Mouse (Mus musculus) neural tube, embryonic 12.5 days (tissue): ENCODE measurements around the gene Spatc1l. TPM values are rescaled to one million over a fixed set of nuclear protein-coding genes. Genes with fewer than 3 reads are reported as not detected.
A peak's percentile ranks its signal among the peaks of the same experiment; 100 is the strongest.

Experiments
- ATAC-seq: fragments of 200-750 bp; cut with Nextera tagmentation; 2 replicates; pipeline ENCODE4 v1.8.0; 2017; ENCODE audit warnings: low read depth, mild to moderate bottlenecking, moderate TSS enrichment, moderate library complexity; ENCODE audit not compliant: low FRiP score
- H3K27ac ChIP-seq: fragments of 300-500 bp; sonication (generic); 2 replicates; pipeline ENCODE4 v1.5.1; 2016
- H3K27me3 ChIP-seq: fragments of 300-500 bp; sonication (generic); replicated peaks from 2 replicates; pipeline ENCODE4 v1.6.1; 2016; ENCODE audit warnings: mild to moderate bottlenecking
- H3K36me3 ChIP-seq: fragments of 300-500 bp; sonication (generic); 2 replicates; pipeline ENCODE4 v1.6.1; 2016; ENCODE audit warnings: mild to moderate bottlenecking
- H3K4me1 ChIP-seq: fragments of 300-500 bp; sonication (generic); 2 replicates; pipeline ENCODE4 v1.6.1; 2016
- H3K4me2 ChIP-seq: fragments of 300-500 bp; sonication (generic); replicated peaks from 2 replicates; pipeline ENCODE4 v1.6.1; 2016; ENCODE audit warnings: mild to moderate bottlenecking
- H3K4me3 ChIP-seq: fragments of 300-500 bp; sonication (generic); 2 replicates; pipeline ENCODE4 v1.5.1; 2016
- H3K9ac ChIP-seq: fragments of 300-500 bp; sonication (generic); 2 replicates; pipeline ENCODE4 v1.6.1; 2016; ENCODE audit warnings: mild to moderate bottlenecking
- H3K9me3 ChIP-seq: fragments of 300-500 bp; sonication (generic); 2 replicates; pipeline ENCODE4 v1.6.1; 2016; ENCODE audit warnings: mild to moderate bottlenecking
- WGBS: fragments of 180-500 bp; shearing (Covaris S2); methylation state at CpG from one replicate; pipeline ENCODE4 v1.1.7; 2016; 5-methylcytosine and 5-hydroxymethylcytosine counted together
- polyA plus RNA-seq: library from polyadenylated mRNA; unstranded; fragments of >200 nt; fragmentation: Nextera tagmentation; extraction: Ambion mirVana; gene quantifications from 2 replicates; pipeline ENCODE4 v1.2.1, GENCODE M21; 2016

Gene Spatc1l
- polyA plus RNA-seq, result not detected in 2 replicates

DNA sequence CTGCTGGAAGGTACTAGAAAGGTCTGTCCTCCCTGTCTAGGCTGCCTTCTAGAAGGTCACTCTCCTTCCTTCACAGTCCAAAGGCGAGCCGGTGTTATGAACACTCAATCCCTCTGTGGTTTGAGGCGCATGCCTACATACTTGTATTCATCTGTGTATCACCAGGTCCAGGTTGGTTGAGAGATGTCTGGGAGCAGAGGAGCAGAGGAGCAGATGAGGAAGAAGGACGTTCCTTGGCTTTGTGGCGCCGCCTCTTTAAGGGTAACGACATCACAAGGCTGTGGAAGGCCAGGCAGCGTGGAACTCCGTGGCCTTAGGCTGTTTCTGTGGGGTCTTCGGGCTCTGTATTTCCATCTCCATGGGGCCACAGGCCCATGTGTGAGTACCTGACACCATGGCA lies at the start of gene Spatc1l:
Gene Spatc1l (plus strand): TSS at position 301 of the 400 bp plus-strand sequence.
- Histone ChIP-seq H3K4me3 (no peak within 1 kb of the TSS), H3K27ac (no peak within 1 kb of the TSS), H3K4me1 (no peaks in the 10 kb centered on the region), H3K4me2 (no peak within 1 kb of the TSS), H3K36me3 (no peaks in the 10 kb centered on the region), H3K9ac (no peak within 1 kb of the TSS), H3K9me3 (no peaks in the 10 kb centered on the region), H3K27me3 (no peaks in the 10 kb centered on the region)
- 88% methylated on average over 10 of the region's 10 CpGs for WGBS
- ATAC-seq, result no peak

DNA sequence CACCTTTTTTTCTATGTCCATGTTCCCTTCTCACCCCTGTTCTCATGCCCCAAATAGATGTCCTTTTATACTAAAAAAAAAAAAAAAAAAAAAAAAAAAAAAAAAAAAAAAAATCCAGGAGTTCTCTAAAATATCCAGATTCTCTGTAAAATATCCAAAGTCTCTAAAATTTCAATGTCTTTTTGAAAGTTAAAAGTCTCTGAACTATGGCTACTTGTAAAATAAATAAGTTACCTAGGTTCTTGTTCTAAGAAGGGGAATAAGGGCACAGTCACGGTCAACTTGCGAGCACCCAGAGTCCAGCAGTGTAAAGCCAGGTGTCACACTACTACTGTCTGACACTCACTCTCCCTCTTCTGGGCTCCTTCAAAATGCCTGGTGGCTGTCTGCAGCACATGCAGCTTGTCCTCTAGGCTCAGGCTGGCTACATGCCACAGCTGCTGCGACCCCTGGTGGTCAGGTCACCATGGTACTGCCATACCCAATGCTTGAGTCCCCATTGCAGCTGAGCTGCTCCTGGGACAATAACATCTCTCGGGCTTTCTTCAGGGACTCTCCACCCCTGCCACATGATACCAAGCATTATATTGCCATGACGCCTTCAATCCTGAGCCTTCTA lies 49.0 kb upstream of the Spatc1l start:
- Histone ChIP-seq H3K36me3 (peaks cover 80% of the 10 kb centered on the region), H3K4me1 (no peaks in the 10 kb centered on the region)
- 46% methylated on average over 5 of the region's 5 CpGs for WGBS

DNA sequence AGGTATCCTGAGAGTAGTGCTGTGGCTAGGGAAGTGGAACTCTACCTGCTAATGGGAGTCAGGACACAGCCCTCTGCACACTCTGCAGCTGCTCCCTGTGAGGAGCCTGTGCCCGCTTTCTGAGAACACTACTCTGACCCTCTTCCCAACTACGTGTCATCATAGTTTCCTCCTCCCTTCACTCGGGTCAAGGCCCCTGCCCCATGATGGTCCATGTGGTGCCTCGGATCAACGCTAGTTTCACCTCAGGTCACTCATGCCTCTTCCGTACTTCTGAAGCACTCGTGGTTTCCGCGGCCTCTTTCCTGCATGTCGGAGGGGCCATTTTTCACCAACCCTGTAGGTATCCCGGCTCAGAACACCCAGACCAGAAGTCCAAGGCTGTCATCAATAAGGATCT lies 31.1 kb upstream of the Spatc1l start:
- Histone ChIP-seq H3K9ac (peak overlapping the region; percentile 71; the same call in 1 of the 2 replicates), H3K9me3 (no peaks in the 10 kb centered on the region), H3K4me3 (peak overlapping the region; percentile 65), H3K27me3 (no peaks in the 10 kb centered on the region), H3K27ac (no peak overlapping the region), H3K4me2 (peak overlapping the region; percentile 82), H3K4me1 (peaks cover 24% of the 10 kb centered on the region), H3K36me3 (peaks cover 28% of the 10 kb centered on the region)
- no peak; the same call in 1 of the 2 replicates for ATAC-seq
- WGBS, result 4% methylated on average over 11 of the region's 11 CpGs

More for the DNA sequence above, 49.0 kb upstream of the Spatc1l start:
- no peak overlapping the region for H3K27ac ChIP-seq
- H3K27me3 ChIP-seq, result no peaks in the 10 kb centered on the region
- 0 out of 2 replicates have a peak, but pooled peaks cover 7% of the 10 kb centered on the region for H3K9me3 ChIP-seq
- peak; percentile 74; the same call in 1 of the 2 replicates for ATAC-seq
- H3K9ac ChIP-seq, result no peak overlapping the region
- no peak overlapping the region for H3K4me3 ChIP-seq
- H3K4me2 ChIP-seq, result no peak overlapping the region

DNA sequence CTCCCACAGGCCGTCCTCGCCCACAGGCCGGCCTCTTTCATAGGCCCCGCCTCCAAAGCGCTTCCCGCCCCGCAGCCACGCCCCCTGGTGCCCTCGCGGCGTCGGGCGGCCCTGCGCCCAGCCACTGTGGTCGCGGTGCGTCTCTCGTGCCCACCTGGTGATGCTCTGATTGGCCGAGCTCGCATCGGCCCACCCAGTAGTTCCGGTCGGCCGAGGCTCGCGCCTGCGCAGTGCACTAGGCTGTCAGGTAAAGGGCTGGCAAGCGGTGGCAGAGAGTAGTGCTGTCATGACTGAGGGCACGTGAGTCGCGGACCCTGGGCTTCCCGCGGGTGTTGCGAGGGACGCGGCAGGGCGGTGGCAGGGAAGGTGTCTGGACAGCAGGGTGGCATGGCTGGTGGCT lies 30.7 kb upstream of the Spatc1l start, which contains the start of gene Lss:
Gene Lss (plus strand): TSS at position 214 of the 400 bp plus-strand sequence.
- H3K27ac ChIP-seq, result peak within 1 kb of the TSS; percentile 51; the same call in 1 of the 2 replicates
- ATAC-seq, result peak; percentile 99
- H3K9ac ChIP-seq, result peak within 1 kb of the TSS; percentile 71
- peak within 1 kb of the TSS; percentile 82 for H3K4me2 ChIP-seq
- no peaks in the 10 kb centered on the region for H3K27me3 ChIP-seq
- H3K36me3 ChIP-seq, result peaks cover 32% of the 10 kb centered on the region
- H3K4me3 ChIP-seq, result peak within 1 kb of the TSS; percentile 65
- no peaks in the 10 kb centered on the region for H3K9me3 ChIP-seq
- peaks cover 24% of the 10 kb centered on the region for H3K4me1 ChIP-seq
- under 1% methylated on average over 37 of the region's 37 CpGs for WGBS

DNA sequence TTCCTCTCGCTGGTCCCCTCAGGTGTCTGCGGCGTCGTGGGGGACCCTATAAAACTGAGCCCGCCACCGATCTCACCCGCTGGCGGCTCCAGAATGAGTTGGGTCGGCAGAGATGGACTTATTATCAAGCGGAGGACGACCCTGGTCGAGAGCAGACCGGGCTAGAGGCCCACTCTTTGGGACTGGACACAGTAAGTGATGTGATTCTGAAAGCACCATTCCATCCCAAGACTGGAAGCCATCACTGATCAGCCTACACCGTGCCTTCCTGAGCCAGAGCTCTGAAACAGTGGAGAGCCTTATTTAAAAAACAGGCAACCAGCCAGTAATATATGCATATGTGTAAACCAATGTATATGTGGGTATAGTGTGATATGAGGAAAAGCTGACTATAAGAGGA lies 30.2 kb upstream of the Spatc1l start:
- H3K27me3 ChIP-seq, result no peaks in the 10 kb centered on the region
- H3K36me3 ChIP-seq, result peaks cover 37% of the 10 kb centered on the region
- peak overlapping the region; percentile 82 for H3K4me2 ChIP-seq
- peak; percentile 37 for ATAC-seq
- no peaks in the 10 kb centered on the region for H3K9me3 ChIP-seq
- H3K9ac ChIP-seq, result peak overlapping the region; percentile 71
- H3K4me3 ChIP-seq, result peak overlapping the region; percentile 65
- WGBS, result 2% methylated on average over 14 of the region's 14 CpGs
- H3K27ac ChIP-seq, result peak overlapping the region; percentile 51; the same call in 1 of the 2 replicates
- H3K4me1 ChIP-seq, result peaks cover 24% of the 10 kb centered on the region

DNA sequence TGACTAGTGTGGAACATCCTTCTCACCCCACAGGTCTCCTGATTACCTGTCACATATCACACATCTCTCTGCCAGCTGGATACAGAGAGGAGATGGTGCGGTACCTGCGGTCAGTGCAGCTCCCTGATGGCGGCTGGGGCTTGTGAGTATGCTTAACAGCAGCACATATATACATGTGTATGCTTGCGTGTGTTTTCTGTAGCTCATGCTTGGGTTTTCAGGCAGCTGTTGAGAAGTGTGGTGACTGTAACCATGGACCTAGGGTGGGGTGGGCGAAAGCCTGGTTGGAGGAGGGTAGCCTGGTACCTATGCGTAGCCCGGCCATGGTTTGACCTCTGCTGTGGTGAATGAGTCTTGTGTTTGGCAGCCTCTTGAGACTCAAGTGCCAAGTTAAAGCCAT lies 26.5 kb upstream of the Spatc1l start:
- ATAC-seq, result no peak
- Histone ChIP-seq H3K27me3 (no peaks in the 10 kb centered on the region), H3K4me3 (no peak overlapping the region), H3K4me1 (peaks cover 23% of the 10 kb centered on the region), H3K36me3 (peaks cover 70% of the 10 kb centered on the region), H3K27ac (no peak overlapping the region), H3K4me2 (no peak overlapping the region), H3K9me3 (no peaks in the 10 kb centered on the region), H3K9ac (no peak overlapping the region)
- WGBS, result 97% methylated on average over 7 of the region's 7 CpGs

DNA sequence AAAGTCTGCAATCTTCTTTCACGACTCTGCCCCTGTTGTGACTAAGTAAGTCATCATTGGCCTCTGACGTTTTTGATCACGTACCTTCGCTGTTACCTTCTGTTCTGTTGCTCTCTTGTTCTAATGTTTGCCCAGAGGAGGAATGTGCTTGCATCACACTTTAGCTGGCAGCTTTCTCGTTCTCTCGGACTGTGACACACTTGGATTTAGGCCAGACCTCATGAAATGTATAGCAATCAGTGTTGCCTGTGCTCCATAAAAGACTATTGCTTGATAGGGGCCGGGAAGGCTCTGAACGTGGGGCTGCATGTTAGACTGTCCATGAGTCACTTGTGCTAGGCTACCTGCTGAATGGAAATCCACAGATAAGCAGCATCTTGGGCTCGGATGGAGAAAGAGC lies 24.5 kb upstream of the Spatc1l start:
- no peak for ATAC-seq
- Histone ChIP-seq H3K9me3 (no peaks in the 10 kb centered on the region), H3K4me3 (no peak overlapping the region), H3K36me3 (peaks cover 91% of the 10 kb centered on the region), H3K27ac (no peak overlapping the region), H3K9ac (no peak overlapping the region), H3K27me3 (no peaks in the 10 kb centered on the region), H3K4me2 (no peak overlapping the region), H3K4me1 (peaks cover 11% of the 10 kb centered on the region)
- WGBS, result 90% methylated on average over 9 of the region's 9 CpGs

DNA sequence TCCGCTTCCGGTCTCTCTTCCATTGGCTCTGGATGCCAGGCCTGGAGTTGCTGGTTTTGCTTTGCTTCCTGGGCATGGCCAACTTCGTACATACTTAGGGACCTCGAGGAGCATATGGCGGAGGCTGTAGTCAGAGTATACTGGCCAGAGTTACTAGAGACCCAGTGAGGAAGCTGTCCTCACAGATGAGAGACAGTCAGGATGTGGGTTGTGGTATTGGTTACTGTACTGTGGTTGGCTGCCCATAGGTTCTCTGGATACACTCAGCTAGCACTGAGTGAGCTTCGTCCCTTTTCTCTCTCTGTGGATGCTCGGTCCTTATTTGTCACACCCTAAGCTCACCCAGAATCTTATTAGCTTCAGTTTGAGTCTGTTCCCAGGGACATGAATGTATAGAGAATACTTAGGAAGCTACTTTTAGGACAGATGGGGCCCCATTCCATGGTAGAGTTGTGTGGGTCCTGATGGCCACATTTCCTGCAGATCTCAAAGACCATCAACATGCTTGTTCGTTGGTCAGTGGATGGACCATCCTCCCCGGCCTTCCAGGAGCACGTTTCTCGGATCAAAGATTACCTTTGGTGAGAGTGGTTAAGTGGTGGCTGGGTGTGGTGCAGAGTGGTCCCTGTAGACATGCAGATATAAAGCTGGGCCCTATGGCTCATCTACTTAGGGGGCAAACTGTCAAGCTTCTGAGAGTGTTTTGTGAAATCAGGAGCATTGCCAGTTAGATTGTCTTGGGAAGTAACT lies 20.6 kb upstream of the Spatc1l start:
- Histone ChIP-seq H3K9me3 (no peaks in the 10 kb centered on the region), H3K4me2 (no peak overlapping the region), H3K36me3 (peaks cover 96% of the 10 kb centered on the region), H3K27ac (no peak overlapping the region), H3K4me3 (no peak overlapping the region), H3K9ac (no peak overlapping the region), H3K4me1 (no peaks in the 10 kb centered on the region), H3K27me3 (no peaks in the 10 kb centered on the region)
- 95% methylated on average over 11 of the region's 11 CpGs for WGBS
- no peak for ATAC-seq

DNA sequence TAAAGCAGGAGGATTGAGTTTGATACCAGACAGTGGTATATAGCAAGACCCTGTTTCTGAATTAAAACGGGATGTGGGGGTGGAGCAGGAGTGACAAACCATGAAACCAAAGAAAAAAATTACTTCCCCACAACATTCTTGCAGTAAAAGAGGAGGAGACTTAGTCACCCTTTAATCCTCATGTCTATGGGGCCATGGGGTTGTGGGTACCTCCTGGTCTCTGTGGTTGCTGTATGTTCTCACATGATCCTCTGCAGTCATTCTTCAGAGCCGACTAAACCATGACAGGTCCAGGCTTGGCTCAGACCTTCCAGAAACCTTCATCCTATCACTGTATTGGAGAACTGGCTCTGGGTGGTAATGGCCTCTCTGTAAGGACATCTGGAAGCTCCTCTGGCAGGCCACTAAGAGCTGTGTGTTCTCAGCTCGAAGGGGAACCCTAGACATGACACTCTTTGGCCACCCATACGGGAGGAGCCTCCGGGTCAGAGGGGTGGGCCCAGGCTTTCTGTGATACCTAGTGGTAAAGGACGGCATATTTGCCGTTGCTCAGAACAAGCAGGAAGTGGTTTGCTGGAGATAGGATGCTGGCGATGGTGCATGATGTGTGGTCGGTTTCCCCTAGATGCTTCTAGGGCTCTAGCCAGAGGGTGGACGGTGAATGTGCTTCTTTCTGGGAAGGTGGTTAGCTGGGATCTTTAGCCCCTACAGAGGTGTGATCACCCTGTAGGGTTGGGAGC lies 19.3 kb upstream of the Spatc1l start:
- H3K9me3 ChIP-seq, result no peaks in the 10 kb centered on the region
- no peaks in the 10 kb centered on the region for H3K27me3 ChIP-seq
- H3K4me3 ChIP-seq, result no peak overlapping the region
- WGBS, result 93% methylated on average over 10 of the region's 10 CpGs
- no peak overlapping the region for H3K4me2 ChIP-seq
- no peak overlapping the region for H3K27ac ChIP-seq
- ATAC-seq, result no peak
- H3K9ac ChIP-seq, result no peak overlapping the region
- H3K36me3 ChIP-seq, result peaks cover 96% of the 10 kb centered on the region
- H3K4me1 ChIP-seq, result no peaks in the 10 kb centered on the region

DNA sequence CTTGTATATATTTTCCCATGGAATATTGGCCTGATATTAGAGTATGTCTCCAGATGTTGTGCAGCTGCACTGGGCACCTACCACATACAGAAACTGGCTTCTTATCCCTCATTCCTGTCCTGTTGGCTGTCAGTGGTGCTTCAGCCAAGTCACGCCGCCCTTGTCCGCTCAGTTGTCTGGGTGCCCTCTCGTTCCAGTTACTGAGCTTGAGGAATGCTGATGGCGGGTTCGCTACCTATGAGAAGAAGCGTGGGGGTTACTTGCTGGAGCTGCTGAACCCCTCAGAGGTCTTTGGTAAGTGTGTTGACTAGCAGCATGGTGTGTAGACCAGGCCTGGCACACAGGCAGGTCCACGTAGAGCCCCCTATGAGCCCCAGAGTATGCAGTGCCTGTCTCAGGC lies 15.5 kb upstream of the Spatc1l start:
- Histone ChIP-seq H3K4me3 (no peak overlapping the region), H3K4me2 (no peak overlapping the region), H3K36me3 (peaks cover 100% of the 10 kb centered on the region), H3K9me3 (no peaks in the 10 kb centered on the region), H3K27ac (no peak overlapping the region), H3K27me3 (no peaks in the 10 kb centered on the region), H3K4me1 (no peaks in the 10 kb centered on the region), H3K9ac (no peak overlapping the region)
- no peak for ATAC-seq
- 91% methylated on average over 8 of the region's 8 CpGs for WGBS

DNA sequence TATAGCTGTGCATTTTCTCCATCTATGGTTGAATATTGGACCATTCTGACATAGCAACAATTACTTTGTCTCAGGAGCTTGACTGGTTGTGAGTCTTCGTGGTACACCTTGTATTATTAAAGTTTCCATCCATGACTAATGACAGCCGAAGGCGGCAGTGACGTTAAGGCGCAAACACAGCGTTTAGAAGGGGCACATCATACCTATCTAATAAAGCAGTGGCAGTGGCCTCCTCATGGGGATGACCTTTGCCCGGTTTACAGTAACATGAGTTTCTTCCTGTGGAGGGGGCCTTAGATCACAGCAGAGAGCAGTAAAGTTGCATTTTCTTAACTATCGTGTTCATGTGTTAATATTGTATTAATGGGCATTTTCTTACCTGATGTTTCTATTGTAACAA lies 13.9 kb upstream of the Spatc1l start:
- 94% methylated on average over 8 of the region's 8 CpGs for WGBS
- ATAC-seq, result no peak
- Histone ChIP-seq H3K27me3 (no peaks in the 10 kb centered on the region), H3K9ac (no peak overlapping the region), H3K4me3 (no peak overlapping the region), H3K36me3 (peaks cover 100% of the 10 kb centered on the region), H3K4me1 (no peaks in the 10 kb centered on the region), H3K4me2 (no peak overlapping the region), H3K27ac (no peak overlapping the region), H3K9me3 (no peaks in the 10 kb centered on the region)

DNA sequence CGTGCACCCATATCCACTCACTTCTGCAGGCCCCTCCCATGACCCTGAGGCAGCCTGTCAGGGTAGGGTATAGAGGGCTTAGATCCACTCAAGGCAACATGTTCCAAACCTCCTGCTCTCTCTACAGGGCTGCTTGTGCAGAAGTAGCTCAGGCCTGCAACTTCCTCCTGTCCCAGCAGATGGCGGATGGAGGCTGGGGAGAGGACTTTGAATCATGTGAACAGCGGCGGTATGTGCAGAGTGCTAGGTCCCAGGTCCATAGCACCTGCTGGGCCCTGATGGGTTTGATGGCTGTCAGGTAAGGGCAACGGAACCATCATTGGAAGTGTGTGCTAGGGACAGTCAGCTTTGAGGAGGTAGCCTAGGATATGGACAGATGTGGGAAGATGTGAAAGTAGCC lies 11.6 kb upstream of the Spatc1l start:
- Histone ChIP-seq H3K36me3 (peaks cover 96% of the 10 kb centered on the region), H3K9me3 (no peaks in the 10 kb centered on the region), H3K4me3 (no peak overlapping the region), H3K27me3 (no peaks in the 10 kb centered on the region), H3K27ac (no peak overlapping the region), H3K4me1 (no peaks in the 10 kb centered on the region), H3K4me2 (no peak overlapping the region), H3K9ac (no peak overlapping the region)
- WGBS, result 93% methylated on average over 5 of the region's 5 CpGs
- no peak for ATAC-seq
